Mouse (Mus musculus): ENCODE measurements around the gene Mmp11.
A peak's percentile ranks its signal among the peaks of the same experiment; 100 is the strongest.
"Not testable (repeated sequence)": the region's sequence is repeated elsewhere in the genome, so short reads cannot be mapped to it uniquely, and the experiment has no call there.

The Mmp11 gene

DNA sequence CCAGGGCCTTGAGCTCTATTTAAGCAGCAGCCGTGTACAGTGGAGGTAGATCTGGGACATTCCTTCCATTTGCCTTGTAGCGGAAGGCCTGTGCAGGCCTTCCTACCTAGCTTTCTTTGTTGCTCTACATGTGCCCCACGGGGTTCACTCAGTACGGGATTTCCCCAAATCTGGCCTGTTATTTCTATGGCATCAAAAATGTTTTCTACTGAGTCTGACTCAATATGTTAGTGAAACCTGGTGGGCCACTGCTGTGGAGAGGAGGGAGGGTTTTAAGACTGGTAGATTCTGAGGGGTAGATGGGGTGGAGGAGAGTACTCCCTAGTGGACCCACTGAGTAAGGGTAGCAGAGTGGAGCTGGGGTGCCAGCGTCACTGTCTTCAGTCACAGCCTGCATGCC is 40.6 kb downstream of the Mmp11 start:
- no peak for DNase-seq

DNA sequence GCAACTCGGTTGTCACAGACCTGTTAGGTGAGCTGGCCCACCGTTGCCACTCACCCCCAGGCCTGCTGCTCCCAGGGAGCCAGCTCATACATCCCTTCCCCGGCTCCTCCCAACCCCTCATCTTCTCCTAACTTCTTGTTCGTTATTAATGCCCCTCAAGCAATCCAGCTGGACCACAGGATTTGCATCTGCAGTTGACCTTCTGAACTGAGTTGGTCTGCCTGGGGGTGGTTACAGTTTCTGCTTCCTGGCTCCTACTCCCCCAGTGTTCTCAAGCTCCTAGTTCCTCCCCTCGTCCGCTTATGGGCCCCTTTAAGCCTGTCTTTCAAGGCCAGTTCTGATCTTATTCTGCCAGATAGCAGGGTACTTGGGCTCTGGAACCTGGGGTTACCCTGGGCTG is 41.7 kb downstream of the Mmp11 start:
- DNase-seq, result no peak

DNA sequence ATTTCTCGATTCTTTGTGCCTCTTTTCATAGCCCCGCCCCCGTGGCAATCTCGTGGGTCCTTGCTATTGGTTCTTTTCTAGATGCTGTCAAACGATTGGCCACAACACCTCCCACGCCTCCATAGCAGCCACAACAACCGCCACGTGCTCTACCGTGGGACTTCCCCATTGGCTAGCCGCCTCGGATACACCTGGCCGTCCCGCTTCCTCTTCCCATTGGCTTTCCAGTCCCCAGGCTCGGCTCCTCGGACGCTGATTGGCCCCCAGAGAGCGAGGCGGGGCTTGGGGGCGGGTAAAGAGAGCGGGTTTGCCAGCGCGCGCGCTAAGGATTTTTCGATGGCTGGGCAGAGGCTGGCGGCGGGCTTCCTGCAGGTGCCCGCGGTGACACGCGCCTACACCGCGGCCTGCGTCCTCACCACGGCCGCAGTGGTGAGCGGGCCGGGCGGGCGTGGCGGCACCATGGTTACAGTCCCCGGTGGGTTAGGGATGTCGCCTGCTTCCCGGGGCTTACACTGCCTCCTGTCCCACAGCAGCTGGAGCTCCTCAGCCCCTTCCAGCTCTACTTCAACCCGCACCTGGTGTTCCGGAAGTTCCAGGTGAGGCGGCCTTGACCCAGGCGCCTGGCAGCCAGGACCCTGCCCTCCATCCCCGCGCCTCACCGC is 43.1 kb downstream of the Mmp11 start, which contains the start of gene Derl3:
TSS of gene Derl3 (plus strand) at position 325 of the 662 bp plus-strand sequence.
- DNase-seq, result peak; percentile 95

DNA sequence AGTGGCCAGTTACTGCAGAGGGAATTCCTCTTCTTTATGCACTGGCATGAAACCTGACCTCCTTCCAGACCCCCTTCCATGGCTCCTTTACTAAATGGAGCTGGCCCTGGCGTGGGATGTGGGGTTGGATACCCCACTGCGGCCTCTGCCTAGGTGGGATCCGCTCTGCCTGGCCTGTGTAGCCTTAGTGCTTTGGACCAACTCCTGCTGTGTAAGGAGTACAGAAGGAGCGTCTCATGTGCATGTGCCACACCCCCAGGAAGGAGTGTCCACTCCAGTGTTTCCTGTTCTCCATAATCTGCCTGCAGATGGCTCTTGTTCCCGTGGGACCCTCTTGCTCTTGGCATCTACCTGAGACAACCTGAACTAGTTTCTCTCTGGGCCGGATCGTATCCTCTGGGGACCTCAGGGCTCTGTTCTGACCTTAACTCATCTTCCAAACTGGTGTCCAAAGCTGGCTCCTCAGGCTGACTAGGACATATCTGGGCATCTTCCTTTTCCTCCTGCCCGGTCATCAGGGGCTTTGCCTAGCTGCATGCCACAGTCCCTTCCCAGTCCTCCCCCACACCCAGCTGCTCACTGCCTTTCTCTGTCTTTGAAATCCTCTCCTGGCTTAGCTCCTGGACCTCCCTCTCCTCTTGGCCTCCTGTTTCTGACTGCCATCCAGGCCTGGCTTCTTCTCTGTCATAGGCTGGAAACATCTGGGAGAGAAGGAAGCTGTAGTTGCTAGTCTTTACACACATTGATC is 46.7 kb downstream of the Mmp11 start:
- no peak for DNase-seq

DNA sequence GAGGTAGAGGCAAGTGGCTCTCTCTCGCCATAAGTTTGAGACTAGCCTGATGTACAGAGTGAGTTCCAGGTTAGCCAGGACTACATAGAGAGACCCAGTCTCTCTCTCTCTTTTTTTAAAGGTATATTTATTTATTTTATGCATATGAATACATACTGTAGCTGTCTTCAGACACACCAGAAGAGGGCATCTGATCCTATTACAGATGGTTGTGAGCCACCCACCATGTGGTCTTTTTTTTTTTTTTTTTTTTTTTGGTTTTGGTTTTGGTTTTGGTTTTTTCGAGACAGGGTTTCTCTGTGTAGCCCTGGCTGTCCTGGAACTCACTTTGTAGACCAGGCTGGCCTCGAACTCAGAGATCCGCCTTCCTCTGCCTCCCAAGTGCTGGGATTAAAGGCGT is 48.8 kb downstream of the Mmp11 start:
- DNase-seq, result not testable (repeated sequence)

DNA sequence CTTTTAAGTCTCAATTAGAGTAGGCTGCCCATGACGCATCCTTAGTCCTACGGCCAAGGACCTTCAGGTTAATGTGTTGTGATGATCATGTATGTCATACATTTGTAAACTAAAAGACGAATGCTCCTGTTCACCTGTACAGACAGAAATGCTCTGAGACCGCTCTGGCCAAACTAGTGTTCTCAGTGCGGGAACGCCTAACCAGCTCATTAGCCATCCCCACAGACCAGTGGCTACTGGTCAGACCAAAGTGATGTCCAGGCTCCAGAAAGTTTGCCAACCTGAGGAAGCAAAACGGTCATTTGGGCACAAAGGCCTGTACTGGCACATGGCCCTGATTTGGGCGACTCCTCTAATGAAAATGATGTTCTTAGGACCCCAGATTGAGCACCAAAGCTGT is 51.6 kb downstream of the Mmp11 start:
- no peak for DNase-seq

DNA sequence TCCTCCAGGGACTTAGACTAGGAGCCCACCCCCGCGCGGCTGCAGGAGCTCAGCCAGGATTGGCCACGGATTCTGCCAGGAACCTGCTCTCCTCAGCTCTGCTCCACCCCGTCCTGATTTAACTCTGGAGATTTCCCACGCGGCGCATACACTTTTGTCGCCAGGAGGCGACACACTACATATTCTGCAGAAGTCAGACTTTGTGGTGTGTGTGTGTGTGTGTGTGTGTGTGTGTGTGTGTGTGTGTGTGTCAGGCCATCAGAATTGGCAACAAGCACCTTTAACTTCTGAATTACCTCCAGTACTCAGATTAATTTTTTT is 53.1 kb downstream of the Mmp11 start:
- DNase-seq, result peak; percentile 92

DNA sequence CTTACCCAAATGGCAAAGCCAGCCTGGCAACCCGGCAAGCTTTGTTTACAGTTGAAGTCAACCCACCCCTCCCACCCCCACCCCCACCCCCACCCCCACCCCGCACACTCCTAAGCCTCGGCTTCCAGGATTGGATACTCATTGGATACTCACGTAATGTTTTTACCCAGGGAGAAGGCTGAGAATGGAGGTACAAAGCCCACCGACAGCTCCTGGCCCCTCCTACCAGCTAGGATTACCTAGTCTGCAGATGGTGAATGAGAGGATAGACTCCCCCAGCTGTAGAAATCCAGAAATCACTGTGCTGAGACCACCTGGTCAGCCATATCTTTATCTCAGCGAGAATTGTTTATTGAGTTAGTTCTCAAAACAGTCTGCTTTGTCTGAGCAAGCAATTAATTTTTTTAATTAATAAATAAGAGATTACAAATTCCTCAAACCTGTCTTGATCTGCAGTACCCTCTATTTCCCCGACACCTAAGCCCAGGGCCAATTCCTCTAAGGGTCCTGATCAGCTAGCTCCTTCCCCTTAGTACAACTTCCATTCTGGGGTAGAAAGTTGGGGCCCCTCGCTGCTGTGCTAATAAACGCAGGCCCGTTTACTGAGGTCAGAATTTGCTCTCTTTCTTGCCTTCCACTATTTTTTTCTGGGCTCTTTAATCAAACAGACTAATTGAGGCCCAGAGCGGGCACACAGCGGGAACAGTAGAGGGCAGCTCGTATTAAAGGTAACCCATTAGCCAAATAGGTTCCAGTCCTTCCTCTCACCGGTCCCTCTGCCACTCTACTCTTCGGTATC is 53.7 kb downstream of the Mmp11 start:
- DNase-seq, result no peak

DNA sequence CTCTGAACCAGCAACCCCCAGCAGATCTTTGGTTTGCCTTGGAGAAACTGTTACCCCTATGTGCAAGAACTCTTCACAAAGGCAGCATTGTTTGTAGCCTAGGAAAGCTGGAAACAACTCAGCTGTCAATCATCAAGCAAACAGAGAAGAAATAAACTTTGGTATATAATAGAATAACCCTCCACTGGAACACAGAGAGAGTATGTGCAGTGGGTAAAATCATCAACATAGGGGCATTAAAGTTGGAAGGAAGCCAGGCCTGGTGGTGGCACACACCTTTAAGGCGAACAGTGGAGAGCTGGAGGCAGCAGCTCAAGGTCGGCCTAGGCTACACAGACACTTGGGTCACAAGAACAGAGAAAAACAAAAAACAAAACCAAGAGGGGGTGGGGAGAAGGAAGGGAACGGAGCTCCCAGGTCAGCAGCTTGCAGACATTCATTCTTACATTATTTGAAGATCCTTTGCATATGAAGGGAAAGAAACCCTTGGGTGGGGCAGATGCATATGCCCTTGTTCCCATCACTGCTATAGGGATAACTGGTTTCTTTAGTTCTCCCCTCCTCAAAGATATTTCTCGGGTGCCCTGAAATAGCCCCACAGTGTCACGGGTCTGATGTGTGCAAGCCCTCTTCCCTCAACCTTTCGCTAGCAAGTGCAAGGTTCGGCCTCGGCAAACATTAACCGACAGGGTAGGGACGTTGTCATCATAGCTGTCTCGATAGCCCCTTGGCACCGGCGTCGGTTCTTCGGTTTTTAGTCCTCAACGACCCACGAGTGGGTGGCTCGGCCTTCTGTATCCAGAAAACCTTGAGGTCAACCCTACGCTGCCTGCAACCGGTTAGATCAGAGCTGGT is 54.5 kb downstream of the Mmp11 start:
- peak; percentile 6 for DNase-seq

DNA sequence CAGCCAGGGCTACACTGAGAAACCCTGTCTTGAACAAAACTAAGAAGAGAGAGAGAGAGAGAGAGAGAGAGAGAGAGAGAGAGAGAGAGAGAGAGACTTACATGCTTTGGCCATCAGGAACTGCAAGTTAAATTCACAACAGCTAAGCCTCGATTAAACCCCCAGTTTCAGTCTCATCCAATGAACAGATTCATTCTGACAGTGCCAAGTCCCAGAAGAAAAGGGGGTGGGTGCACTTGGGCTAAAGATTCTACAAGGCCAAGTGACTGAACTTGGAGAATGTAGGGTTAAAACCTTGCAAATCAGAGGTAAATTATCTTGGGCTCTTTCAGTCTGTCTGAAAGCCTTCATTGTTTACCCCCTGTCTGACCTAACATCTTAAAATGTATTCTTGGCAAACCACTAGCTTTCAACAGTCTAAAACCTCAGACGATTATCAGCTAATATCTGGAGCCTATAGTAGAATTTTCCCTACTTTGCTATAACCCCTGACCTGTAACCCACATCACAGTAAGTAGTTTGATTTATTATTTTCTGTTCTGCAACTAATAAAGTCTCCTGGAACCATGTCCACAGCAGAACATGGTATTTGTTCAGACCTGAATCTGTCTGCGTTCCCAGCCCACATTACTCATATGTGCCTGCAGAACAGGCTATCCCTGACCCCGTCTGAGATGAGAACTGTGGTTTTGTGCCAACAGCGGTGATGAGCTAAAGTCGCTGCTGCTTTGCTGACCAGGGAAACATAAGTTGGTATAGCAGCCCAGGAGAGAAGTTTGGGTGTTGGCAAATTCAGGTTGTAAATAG is 55.3 kb downstream of the Mmp11 start:
- no peak for DNase-seq

DNA sequence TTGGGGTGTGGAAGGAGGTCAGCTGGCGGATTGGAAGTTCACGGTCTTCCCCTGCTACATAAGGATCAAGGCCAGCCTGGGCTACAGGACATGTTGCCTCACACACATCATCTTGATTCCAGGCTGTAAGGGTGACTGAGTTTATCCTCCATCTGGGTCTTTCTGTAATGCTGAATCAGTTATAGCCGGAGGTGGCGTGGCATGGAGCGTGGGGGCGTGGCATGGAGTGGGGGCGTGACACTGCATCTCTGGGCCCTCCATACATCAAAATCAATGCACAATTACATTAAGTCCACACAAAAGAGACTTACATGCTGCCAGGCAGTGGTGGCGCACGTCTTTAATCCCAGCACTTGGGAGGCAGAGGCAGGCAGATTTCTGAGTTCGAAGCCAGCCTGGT is 55.9 kb downstream of the Mmp11 start:
- no peak for DNase-seq

DNA sequence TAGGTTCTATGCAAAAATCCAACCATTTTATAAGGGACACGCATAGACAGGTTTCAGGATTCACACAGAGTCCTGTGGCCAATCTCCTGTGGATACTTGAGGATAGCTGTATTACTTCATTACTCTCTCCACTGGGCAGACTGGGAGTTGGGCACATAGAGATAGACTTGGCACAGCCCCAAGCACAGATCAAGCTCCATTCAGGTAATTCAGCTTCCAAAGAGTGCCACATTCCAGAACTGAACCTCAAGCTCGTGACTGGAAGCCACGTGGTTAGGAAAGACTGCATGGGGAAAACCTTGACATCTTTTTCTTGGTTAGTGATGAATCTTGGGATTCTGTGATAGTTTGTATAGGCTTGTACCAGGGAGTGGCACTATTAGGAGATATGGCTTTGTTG is 57.5 kb downstream of the Mmp11 start:
- DNase-seq, result no peak

DNA sequence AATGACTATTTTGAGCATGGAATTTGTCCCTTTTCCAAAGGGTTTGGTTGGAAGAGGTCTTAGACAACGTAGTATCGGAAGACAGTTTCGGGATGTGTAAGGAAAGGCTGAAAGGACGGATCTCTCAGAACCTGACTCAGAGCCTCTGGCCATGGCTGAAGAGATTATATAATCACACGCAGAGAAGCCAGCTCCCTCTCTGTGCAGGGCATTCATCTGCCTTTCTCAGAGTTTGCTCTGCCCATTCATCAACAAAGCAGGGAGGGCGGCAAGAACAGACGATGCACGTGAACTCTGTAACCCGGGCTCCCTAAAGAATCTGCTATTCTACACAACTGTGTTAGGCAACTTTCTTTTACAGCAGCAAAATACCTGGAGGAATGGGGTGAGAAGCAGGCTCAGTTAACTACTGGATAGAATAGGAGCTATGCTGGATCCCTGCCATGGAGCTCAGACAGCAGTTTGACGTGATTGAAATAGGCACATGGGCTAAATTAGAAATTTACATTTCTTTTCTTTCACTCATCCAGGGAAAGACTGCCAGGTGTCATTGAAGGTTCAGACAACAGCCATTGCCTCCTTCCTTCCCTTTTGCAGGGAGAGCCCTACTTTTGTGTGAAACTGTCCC is 62.6 kb downstream of the Mmp11 start:
- DNase-seq, result no peak

All from lung, postnatal 10 days (tissue).